Mouse (Mus musculus) kidney, adult 18-20 months (tissue): ENCODE measurements around the gene Pcnx2.

ENCODE experiments used
- DNase-seq: peaks from one replicate; pipeline ENCODE4 v3.0.0; 2021

Gene Pcnx2

DNA sequence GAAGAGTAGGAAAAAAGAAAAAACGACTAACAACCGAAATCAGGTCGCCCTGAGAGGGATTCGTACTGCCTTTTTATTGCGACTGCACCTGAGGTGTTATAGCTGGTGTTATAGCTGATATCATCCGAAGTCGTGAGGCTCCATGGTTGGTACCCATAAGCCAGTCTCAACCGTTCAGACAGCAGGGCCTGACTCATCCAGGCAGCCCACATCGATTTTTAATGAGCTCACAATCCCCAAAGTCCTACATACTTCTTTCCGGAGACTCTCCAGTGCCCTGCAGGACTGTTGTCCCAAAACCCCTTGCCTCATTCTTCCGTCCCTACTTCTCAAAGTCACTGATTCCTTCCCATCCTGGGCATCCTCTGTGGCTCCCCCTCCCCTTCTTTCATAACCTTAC lies 729 bp downstream of the Pcnx2 start:
- DNase-seq: no peak

DNA sequence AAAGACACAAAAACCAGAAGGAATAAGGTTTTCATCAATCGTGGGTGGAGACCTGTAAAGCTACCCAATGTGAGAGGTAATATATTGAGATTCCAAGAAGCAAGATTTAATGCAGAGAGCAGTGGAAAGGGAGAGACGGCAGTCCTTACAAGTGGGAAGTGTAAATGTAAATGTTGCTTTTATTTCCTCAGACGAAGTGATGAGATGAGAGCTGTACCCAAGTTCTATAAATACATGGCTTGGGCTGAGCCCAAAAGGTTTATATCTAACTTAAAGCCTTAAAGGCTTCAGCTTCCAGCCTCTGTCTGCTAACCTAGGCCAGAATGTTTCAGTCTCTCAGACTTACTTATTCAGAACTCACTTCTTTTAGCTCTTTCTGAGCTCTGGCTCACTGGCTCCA lies 8.2 kb downstream of the Pcnx2 start:
- no peak for DNase-seq

DNA sequence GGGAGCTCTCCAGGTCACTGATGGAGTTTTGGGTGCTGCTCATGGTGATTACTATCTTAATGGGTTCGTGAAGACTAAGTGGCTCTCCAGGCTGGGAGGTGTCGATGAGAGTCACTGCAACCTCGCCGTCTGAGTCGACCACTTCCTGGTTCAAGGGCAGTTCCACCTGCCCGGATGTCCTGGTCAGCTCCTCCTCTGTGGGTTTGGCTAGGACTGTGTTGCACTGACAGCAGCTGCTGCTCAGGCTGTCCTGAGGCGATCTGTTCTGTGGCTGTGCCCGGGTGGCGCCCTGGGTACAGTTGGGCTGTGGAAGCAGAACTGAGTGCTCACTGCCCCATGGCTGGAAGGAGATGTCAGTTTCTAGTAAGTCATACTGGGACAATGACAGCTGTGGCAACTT lies 10.6 kb downstream of the Pcnx2 start:
- DNase-seq: peak; percentile 24

DNA sequence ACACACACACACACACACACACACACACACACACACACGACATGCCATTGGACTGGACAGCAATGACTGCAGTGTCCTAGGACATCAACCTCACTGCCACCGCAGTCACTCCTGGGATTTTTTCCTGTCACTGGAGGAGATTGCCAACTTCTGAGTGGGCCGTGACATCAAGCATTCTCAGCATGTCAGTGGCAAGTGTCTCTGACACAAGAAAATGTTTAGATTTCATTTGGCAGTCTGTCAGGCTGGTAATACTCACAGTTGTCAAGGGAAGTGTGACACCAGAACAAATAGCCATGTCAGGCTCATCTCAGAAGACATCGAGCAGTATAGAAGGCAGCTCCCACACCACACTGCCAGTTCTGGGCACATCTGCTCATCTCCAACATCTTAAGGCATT lies 17.7 kb downstream of the Pcnx2 start:
- no peak for DNase-seq

DNA sequence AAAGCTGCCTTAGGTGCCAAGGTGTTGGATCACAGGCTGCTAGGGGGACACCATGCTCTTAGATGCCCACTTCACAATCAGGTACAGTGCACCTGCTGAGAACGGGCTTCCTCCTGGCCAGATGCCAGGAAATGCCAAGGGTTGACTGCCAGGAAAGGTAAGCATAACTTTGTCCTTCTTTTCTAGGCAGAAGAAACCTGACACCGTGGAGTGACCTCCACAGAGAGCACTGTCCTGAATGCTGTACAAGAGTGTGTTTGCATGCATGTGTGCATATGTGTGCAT lies 24.9 kb downstream of the Pcnx2 start:
- no peak for DNase-seq

DNA sequence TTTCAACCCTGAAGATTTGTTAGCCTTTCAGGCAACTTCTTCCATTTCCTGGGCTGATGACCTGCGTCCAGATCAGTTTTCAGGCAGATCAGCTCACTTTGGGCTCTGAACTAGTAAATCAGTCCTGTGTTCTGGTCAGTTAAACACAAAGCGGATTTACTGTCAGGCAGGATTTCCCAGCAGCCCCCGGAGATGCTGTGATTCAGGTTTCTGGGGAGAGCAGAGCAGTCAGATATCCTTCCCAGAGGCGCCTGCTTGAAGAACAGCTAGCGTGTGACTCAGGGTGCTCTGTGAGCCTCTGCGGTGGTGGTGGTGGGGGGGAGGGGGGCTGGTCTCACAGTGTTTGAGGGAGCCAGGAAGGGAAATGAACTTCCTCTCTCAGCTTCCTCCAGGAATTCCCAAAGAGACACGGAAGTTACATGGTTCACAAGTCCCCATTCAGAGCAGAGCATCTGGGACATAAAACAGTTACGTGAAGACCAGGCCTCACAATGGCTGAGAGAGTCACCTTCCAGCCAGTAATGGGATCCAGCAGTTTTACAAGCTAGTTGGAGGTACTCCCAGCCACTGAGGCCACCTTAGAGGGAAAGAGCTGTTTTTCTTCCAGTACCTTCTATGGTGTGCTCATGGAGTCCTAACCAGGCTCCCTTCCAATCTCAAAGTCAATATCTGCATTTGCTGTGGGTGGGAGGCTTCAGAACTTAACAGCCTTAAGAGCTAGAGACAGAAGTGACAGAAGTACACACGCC lies 25.4 kb downstream of the Pcnx2 start:
- no peak for DNase-seq

DNA sequence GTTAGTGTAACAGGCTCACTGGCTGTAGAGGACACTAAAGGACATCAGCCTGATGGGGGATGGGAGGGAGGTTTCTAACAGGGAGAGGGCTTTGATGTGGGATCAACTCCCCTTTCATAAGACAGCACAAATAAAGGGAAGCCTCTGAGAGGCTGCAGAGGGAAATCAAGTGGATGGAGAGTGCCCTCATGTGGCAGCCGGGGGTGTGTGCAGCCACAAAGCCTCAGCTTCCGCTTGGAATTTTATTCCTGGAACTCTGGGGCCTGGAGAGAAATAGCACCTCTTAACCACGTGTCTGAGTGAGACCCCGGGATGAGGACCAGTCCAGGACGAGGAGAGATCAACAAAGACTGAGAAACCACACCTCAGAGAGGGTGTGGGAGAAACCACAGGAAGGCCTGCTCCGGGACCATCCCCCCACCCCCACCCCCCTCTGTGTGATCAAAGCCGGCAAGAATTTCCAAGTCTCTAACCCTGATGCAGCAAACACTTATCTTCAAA lies 27.2 kb downstream of the Pcnx2 start:
- peak; percentile 71 for DNase-seq

DNA sequence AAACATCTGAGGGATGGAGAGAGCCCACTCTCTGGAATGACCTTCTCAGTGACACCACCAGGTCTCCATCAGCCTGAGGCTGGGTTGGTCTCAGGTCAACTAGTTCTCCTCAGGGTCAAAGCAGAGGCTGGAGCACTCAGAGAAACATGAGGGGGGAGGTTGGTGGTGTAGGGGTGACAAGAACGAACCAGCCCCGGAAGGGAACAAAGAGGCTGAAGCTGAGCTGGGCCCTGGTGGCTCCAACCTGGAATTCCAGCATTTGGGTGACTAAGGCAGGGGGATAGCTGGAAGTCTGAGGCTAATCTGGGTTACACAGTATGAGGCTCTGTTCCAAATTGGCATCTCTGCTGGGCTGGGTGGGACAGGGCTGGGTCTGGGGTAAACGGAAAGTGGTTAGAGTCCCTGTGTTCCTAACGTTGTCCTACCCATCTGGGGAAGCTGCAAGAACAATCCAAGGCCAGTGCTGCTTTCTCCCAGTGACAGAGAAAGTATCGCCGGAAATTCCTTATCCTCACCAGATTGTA lies 27.9 kb downstream of the Pcnx2 start:
- no peak for DNase-seq

DNA sequence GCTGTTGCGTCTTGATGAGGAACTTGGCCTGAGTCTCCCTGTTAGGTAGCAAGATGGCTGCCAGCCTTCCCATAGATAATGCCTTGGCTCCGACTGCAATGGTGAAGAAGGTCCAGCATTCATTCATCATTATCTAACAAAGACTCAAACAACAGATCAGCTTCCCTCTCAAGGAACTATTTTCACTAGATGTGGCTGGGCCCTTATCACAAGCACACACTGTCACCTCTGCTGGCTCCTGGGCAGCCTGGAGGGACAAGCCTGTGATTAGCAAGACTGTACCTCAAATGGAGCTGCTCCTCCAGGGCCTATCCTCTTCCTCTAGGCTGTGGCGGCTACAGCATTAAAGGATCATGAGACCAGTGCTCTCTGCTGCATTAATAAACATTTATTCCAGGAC lies 28.4 kb downstream of the Pcnx2 start:
- DNase-seq: no peak

DNA sequence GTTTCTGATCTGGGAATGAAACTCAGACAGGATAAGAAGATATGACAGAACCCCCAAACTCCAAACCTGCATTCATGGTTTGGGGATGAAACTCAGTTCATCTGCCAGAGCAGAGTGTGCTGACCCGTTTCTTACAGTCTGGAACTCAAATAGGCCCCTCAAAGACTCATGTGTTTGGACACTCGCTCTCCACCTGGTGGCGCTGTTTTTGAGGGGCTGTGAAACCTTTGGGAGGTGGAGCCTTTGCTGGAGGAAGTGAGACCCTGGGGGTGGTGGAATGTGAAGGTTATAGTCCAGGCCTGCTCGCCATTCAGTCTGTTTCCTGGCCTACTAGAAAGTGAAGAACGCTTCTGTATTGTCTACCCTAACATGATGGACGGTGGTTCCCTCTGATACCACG lies 29.6 kb downstream of the Pcnx2 start:
- DNase-seq: no peak

DNA sequence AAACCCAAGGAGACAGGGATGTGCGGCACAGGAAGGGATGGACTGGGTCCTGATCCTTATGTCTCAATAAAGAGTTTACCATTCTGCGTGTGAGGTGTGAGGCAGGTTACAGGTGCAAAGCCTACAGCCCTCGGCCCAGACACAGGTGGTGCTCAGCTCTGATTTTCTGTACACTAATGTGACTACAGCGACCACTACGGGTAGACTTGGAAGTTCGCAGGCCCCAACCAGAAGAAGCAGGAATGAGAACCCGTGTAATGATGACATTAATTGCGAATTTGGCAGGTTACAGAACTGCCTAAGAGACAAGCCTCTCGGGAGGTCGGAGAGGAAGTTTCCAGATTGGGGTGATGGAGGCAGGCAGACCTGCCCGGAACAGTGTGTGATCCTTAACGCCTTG lies 32.0 kb downstream of the Pcnx2 start:
- DNase-seq: no peak

DNA sequence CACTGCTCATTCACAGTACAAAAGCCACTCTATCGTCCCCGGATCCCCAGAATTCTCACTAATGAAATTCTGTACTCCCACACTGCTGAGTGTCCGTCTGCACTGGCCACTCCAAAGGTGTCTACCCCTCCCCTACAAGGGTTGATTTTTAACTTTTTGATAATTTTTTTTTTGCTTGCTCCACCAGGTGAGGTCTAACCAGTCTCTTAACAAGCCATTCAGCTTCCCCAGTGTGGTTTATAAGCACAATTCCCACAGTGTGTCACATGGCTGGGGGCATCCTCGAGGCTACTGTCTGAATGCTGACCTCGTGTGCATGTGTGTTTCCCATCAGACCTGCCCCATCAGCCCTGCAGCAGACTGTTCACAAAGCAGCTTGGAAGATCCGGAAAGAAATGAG lies 40.9 kb downstream of the Pcnx2 start:
- DNase-seq: peak; percentile 35

DNA sequence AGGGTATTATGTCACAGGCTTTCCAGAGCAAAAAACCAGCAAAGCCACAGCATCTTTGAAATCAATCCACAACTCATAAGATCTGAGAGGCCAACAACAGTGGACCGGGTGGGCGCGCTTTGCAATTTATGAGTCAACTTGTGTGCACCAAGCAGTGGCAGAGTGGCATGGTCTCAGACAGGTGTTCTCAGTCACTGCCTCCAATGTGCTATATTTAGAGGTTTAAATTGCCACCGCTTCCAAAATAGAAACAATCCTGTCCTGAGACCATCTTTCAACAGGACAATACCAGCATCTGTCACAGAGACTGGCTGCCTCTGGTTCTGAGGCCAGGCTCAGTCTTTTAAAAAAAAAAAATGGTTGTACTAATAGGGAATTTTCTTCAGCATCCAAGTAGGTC lies 42.0 kb downstream of the Pcnx2 start:
- DNase-seq: no peak

DNA sequence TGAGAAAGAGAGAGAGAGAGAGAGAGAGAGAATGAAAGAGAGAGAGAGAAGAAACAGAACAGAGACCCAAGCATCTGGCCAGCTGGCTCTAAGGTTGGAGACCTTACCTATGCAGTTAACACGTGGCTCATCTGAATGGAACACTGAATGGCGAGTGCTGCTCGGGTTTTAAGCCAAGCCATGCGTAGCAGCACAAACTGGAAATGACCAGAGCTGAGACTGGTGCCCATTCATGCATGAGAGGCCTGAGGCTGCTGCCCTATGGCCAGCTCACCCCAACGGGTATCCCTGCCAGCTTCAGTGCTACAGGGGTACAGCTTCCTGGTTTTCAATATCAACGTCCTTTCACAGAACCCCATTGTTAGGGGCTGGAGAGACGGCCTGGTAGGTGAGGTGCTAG lies 43.7 kb downstream of the Pcnx2 start:
- peak; percentile 65 for DNase-seq

DNA sequence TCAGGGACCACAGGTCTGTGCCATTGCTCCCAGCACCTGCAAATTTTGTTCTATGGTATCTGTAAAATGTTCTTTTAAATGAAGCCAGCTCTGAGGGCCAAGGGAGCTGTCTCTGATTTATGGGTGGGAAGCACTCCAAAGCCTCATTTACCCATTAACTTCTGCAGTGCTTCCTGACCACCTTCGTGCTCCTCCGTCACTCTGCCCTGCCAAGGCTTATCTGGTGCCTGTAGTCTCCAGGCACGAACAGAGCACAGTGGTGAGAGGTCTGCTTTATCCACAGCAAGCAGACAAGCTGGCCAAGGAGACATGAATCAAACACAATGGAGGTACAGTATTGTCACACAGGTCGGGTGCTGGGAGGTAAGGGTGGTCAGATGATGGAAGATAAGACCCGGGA lies 44.8 kb downstream of the Pcnx2 start:
- peak; percentile 22 for DNase-seq

DNA sequence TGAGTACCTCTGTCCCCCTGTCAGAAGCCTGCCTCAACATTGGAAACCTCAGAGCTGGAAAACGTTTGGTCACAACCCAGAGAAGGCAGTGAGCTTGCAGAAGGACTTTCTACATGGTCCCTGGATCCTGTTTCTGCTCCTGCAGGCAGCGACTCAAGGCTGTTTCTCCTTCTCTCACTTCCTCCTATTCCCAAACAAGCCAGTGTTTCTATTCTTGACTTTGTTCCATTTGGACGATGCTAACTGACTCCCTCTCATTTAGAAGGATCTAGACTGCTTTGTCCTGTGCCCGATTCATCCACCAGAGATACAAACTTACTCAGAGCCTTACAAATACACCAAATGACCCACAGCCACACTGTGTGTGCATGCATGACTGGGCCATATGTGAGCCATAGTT lies 48.9 kb downstream of the Pcnx2 start:
- DNase-seq: no peak

DNA sequence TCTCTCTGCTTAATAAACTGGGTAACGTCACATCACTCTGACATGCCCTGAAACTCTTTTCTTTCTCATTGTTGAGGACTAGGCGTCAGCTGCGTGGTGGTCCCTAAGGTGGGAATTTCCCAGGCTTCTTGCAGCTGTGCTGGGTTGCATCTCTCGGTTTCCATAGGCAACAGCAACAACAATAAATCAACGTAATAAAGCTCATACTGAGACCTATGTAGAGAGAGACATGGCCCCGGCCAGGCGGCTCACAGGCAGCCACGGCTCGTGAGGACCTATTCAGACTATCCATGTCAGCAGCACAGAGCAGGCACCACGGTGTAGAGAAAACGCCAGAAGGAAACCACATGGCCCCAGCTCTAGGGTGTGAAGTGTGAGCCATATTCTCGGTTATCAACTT lies 50.3 kb downstream of the Pcnx2 start:
- no peak for DNase-seq

DNA sequence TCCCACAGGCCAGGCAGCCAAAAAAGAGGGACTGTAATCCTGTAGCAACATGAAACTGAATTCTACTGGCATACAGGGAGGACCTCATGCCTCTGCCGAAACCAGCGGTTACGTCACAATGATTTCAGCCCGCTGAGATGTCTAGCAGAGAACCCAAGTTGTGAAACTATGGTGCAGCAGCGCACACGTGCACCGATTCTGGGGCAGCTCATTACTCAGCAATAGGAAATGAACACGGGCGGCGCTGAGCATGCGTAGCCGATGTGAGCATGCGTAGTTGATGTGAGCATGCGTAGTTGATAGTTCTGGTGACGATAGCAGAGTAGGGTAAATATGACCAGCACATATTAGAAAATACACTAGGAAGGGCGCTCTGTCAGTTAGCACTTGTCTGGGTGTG lies 52.8 kb downstream of the Pcnx2 start:
- no peak for DNase-seq

DNA sequence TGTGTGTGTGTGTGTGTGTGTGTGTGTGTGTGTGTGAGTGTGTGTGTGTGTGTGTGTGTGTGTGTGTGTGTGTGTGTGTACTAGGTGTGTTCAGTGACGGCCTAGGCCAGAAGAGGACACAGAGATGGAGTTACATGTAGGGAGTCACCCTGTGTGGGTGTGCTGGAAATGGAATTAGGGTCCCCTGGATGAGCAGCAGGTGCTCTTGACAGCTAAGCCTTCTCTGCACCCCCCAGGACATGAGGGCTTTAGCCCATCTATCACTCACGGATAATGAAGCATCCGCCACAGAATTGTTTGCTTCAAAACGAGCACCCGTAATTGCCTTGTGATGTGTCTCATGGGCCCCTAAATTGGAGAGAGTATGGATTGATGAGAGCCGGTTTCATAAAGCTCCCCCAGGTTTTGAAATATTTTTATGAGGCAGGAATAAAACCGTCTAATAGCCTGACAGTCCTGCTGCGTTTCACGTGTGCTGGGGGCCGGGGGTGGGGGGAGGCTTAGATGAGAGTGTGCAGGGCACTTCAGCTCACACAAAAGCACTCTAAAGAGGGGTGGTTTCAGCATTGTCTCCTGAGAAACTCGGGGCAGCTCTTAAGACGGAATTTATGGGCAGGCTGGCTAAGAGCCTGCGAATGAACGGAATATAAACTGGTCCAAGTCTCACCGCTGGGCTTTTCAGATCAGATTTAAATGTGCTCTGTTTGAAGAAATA lies 54.8 kb downstream of the Pcnx2 start:
- DNase-seq: no peak

DNA sequence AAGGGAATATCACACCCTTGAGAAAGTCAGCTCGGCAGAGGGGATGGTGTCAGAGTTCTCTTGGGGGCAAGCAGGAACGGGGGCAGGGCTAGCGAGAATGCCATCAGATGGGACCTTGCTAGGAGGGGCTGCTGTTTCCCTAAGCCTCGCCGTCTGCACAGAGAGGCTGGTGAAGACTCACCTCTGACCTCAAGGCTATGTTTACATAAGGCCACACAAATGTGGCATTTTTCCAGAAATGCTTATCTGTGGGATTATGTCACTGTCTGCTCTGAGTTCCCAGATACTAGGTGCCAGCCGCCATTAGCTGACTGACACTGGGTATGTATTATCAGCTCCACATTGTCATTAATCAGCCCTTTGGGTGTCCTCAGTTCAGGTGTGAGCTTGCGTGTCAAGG lies 56.0 kb downstream of the Pcnx2 start:
- DNase-seq: no peak

DNA sequence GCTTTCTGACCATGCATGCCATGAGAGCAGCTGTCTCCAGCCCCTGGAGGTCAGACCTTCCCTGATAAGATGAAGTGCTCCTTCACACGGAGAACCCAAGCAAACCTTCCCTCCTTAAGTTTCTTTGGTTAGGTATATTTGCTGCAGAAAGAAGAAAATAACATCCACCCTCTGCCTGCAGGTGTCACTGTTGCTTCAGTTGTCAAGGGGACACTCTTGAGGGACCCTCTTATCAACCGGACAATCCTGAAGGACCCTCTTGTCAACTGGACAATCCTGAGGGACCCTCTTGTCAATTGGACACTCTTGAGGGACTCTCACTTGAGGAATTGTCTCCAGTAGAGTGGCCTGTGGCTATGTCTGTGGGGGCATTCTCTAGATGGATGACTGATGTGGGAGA lies 73.4 kb downstream of the Pcnx2 start:
- DNase-seq: no peak

DNA sequence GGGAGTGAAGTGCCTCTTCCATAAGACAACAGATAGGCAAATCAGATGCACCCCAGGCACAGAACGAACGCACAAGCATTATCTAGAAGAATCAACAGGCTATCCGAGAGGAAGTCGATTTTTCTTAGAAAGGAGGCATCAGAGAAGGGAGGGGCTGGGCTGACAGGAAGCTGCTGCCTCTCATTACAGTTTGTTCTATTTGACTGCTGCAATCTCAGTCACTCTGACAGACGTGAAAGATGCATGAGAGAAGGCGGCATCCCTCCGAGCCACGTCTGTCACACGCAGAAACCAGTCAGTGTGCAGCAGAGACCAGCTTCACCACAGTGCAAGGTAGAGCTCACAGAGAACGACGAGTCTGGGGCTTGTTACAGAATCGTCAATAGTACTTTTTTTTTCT lies 74.4 kb downstream of the Pcnx2 start:
- no peak for DNase-seq

DNA sequence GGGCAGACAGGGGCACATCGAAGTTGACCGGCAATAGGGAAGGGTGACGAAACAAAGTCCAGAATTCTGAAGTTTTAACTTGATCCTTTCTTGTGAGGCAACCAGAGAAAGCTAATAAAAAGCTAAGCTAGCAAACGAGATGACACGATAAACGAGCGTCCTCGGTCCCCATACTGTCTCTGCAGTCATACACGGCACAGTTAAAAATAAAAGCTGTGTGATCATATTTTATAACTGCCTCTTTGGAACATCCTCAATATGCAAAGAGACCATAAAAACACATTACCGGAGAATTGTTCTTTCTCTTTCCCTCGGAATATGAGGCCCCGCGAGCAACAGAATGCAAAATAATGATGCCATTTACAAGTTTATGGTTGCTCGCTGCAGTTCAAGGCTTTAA lies 76.1 kb downstream of the Pcnx2 start:
- DNase-seq: no peak

DNA sequence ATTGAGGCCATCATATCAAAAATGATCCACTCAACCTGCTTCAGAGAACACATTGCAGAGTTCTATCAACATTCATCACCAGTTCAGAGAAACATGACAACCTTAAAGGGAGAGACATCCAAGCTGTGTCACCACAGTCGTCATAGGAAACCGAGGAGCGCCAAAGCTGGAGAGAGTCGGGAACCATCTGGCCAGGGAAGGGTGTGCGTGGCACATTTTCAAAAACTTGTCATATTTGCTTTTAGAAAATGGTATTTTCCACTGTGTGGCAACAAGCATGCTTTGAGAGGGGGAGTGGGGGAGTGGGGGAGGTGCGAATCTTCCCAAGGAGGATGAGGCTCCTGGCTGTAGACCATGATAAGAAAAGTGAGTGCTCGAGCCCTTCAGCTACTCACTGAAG lies 78.3 kb downstream of the Pcnx2 start:
- DNase-seq: no peak

DNA sequence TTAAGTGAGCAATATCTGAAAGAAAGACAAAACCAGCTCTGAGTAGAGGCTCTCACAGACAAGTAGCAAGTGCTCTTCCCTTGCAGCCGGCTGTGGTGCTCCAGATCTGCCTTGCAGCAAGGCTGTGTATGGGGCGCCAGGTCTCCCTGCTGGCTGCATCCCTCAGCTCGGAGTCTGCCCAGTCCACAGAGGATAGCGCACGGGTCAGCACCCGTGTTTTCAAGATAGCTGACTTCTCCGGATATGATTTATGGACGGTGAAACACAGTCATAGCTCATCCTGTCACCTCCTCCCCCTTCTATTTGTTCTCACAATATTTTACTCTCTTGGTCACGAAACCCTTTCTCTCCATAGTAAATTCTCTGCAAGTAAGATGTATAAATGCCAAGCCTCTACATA lies 79.3 kb downstream of the Pcnx2 start:
- no peak for DNase-seq
